Mouse (Mus musculus) myocyte (in vitro differentiated cells): ENCODE data around the gene Scamp5. TPM values are rescaled to one million over a fixed set of nuclear protein-coding genes. Genes with fewer than 3 reads are reported as not detected.

ENCODE experiments used
- H3K27me3 ChIP-seq: one replicate; pipeline ENCODE4 v1.6.1; 2011; ENCODE audit not compliant: control insufficient read depth, insufficient read depth, insufficient read length
- H3K36me3 ChIP-seq: one replicate; pipeline ENCODE4 v1.6.1; 2011; ENCODE audit not compliant: control insufficient read depth, insufficient read depth
- H3K4me2 ChIP-seq: one replicate; pipeline ENCODE4 v1.6.1; 2011; ENCODE audit warnings: low read depth, control low read depth
- H3K4me3 ChIP-seq: one replicate; pipeline ENCODE4 v1.5.1; 2011; ENCODE audit warnings: mild to moderate bottlenecking, control low read depth, moderate library complexity
- H3K79me2 ChIP-seq: one replicate; pipeline ENCODE4 v1.6.1; 2011; ENCODE audit not compliant: control insufficient read depth, insufficient read depth
- H3ac ChIP-seq: one replicate; pipeline ENCODE4 v1.6.1; 2011; ENCODE audit not compliant: control insufficient read depth, insufficient read length
- CEBPB ChIP-seq: IDR thresholded peaks from 2 replicates; pipeline ENCODE4 v1.6.1; 2011; ENCODE audit warnings: mild to moderate bottlenecking, moderate library complexity; ENCODE audit not compliant: poor library complexity, insufficient read depth, severe bottlenecking
- E2F4 ChIP-seq: IDR thresholded peaks from one replicate; pipeline ENCODE4 v1.6.1; 2011; ENCODE audit warnings: mild to moderate bottlenecking, control low read depth, moderate library complexity; ENCODE audit not compliant: insufficient read depth
- MAX ChIP-seq: IDR thresholded peaks from one replicate; pipeline ENCODE4 v1.6.1; 2011; ENCODE audit warnings: low read depth, mild to moderate bottlenecking, control low read depth
- MYOD1 ChIP-seq, 3 experiments: IDR thresholded peaks; one replicate each; pipeline ENCODE4 v1.6.1; 2011; ENCODE audit warnings: control low read depth in 2 of 3, low read depth in 2 of 3, mild to moderate bottlenecking in 2 of 3, moderate library complexity in 1 of 3; ENCODE audit not compliant: insufficient read length in 2 of 3, control insufficient read depth in 1 of 3
- MYOG ChIP-seq, 3 experiments: IDR thresholded peaks; one replicate each; pipeline ENCODE4 v1.6.1; 2011; ENCODE audit warnings: control low read depth in 2 of 3, low read depth in 2 of 3, mild to moderate bottlenecking in 2 of 3; ENCODE audit not compliant: insufficient read length in 2 of 3, control insufficient read depth in 1 of 3, insufficient read depth in 1 of 3
- POLR2A ChIP-seq: IDR thresholded peaks from one replicate; pipeline ENCODE4 v1.6.1; 2011; ENCODE audit warnings: low read depth, mild to moderate bottlenecking, control low read depth, moderate library complexity; ENCODE audit not compliant: insufficient read length
- POLR2AphosphoS2 ChIP-seq: IDR thresholded peaks from one replicate; pipeline ENCODE4 v1.6.1; 2011; ENCODE audit warnings: low read depth, control low read depth; ENCODE audit not compliant: insufficient read length
- REST ChIP-seq: IDR thresholded peaks from one replicate; pipeline ENCODE4 v1.6.1; 2011; ENCODE audit warnings: mild to moderate bottlenecking, control low read depth, moderate library complexity; ENCODE audit not compliant: insufficient read depth, insufficient read length
- SRF ChIP-seq: IDR thresholded peaks from one replicate; pipeline ENCODE4 v1.6.1; 2011; ENCODE audit warnings: low read depth; ENCODE audit not compliant: control insufficient read depth, insufficient read length
- TCF12 ChIP-seq: IDR thresholded peaks from one replicate; pipeline ENCODE4 v1.6.1; 2011; ENCODE audit warnings: mild to moderate bottlenecking, control low read depth; ENCODE audit not compliant: poor library complexity, insufficient read depth, severe bottlenecking
- TCF3 ChIP-seq: IDR thresholded peaks from one replicate; pipeline ENCODE4 v1.6.1; 2011; ENCODE audit warnings: low read depth, control low read depth; ENCODE audit not compliant: insufficient read length
- USF1 ChIP-seq: IDR thresholded peaks from one replicate; pipeline ENCODE4 v1.6.1; 2011; ENCODE audit warnings: low read depth, mild to moderate bottlenecking, control low read depth, moderate library complexity
- polyA plus RNA-seq: library from polyadenylated mRNA; unstranded; fragments of >200 nt; fragmentation: generic; extraction: Trizol; gene quantifications from one replicate; pipeline ENCODE4 v1.2.1, GENCODE M21; 2012; ENCODE audit warnings: missing spikeins

Scamp5 gene
- polyA plus RNA-seq, 1 experiment: 23.6 TPM

DNA sequence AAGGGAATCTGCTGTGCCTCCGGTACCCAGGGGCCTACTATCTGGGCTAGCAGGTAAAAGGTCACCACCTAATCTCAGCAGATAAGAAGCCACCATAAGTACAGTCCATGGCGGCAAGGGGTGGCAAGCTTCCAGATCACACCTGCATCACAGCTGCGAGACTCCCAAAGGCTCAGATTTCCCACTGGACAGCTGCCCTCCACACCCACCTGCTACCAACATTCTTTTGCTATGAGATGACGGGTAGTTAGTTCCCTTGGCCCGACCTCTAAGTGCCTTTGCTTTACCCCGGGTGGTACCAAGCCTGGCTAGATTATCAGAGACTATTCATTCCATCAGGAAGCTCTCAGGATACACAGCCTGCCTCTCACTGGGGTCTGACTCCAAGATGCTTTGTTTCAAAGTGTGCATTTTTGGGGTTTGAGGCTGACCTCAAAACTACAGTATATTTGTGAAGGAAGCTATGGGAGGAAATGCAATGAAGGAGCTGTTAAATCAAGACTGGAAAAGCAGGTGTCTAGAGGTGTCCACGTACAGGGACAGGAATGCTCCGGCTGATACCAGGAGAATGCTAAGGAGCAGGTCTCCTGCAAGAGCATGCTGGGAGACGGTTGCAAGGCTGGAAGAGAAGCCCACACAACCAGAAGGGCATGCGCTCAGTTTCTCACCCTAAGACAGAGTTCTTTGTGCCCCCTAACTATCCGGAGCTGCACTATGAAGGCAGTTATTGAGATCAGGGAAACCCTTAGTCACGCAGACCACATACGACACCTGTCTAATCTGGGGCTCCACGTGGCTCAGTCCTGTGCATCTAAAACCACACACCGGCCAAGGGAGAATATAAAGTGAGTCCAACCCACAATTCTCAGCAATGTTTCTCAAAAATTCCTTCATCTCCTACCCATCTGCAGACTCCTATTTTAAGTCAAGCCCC is 65.3 kb downstream of the Scamp5 start:
- TF ChIP-seq MYOD1 (IDR thresholded peaks at IDR 0.05; ENCODE audit: control insufficient read depth in 1 of 3, insufficient read length in 2 of 3, low read depth in 2 of 3): peak; percentile 80 to 99 (median 99)
- TF ChIP-seq MAX: no peak
- TF ChIP-seq MYOG (IDR thresholded peaks at IDR 0.05; ENCODE audit: control insufficient read depth in 1 of 3, insufficient read depth in 1 of 3, insufficient read length in 2 of 3, low read depth in 2 of 3): peak; percentile 94 to 99 (median 96)
- peak; percentile 89 for TF ChIP-seq TCF3
- peak; percentile 92 for TF ChIP-seq TCF12

DNA sequence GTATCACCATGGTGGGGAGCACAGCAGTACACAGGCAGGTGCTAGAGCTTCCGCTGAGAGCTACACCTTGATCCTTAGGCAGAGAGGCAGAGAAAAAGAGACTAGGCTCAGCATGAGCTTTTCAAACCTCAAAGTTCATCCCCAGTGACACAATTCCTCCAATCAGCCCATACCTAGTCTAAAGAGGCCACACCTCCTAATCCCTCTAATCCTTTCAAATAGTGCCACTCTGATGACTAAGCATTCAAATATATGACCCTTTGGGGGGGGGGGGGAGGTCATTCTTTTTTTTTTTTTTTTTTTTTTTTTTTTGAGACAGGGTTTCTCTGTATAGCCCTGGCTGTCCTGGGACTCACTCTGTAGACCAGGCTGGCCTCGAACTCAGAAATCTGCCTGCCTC is 69.1 kb downstream of the Scamp5 start:
- H3K4me3 ChIP-seq: no peak overlapping the region
- H3K79me2 ChIP-seq: no peaks in the 10 kb centered on the region
- H3K27me3 ChIP-seq: no peaks in the 10 kb centered on the region
- TF ChIP-seq POLR2A: no peak
- no peak for TF ChIP-seq TCF12
- TF ChIP-seq CEBPB: no peak
- no peak for TF ChIP-seq USF1
- no peak for TF ChIP-seq TCF3
- TF ChIP-seq MYOD1 (IDR thresholded peaks at IDR 0.05; ENCODE audit: control insufficient read depth in 1 of 3, insufficient read length in 2 of 3, low read depth in 2 of 3): no peak
- no peak for TF ChIP-seq MYOG (IDR thresholded peaks at IDR 0.05; ENCODE audit: control insufficient read depth in 1 of 3, insufficient read depth in 1 of 3, insufficient read length in 2 of 3, low read depth in 2 of 3)
- no peak for TF ChIP-seq SRF
- no peak for TF ChIP-seq POLR2AphosphoS2
- no peak for TF ChIP-seq MAX
- TF ChIP-seq REST: no peak
- TF ChIP-seq E2F4: no peak
- no peak overlapping the region for H3K4me2 ChIP-seq
- H3K36me3 ChIP-seq: no peaks in the 10 kb centered on the region
- no peak overlapping the region for H3ac ChIP-seq

More for the DNA sequence above, 65.3 kb downstream of the Scamp5 start:
- H3K27me3 ChIP-seq: no peaks in the 10 kb centered on the region
- no peak overlapping the region for H3K4me3 ChIP-seq
- no peak overlapping the region for H3ac ChIP-seq
- H3K4me2 ChIP-seq: no peak overlapping the region
- no peaks in the 10 kb centered on the region for H3K79me2 ChIP-seq
- H3K36me3 ChIP-seq: no peaks in the 10 kb centered on the region

DNA sequence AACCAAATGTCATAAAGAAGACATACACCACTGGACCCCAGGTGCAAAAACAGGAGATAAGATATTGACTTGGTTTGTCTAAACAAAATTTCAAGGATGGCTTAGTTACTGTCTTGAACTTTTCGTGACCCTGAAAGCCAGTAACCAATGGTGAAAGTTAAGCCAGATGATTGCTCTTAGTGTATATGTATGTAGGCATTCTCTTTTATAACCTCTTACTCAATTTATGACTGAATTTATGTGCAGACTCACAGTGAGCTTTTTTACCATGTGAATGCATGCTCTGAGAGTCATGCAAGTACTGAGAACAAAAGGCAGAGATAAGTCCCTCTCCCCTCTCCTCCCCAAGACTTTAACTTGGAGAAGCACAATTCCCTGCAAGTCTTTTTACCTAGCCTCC is 75.0 kb downstream of the Scamp5 start:
- Histone ChIP-seq H3ac (no peak overlapping the region), H3K79me2 (no peaks in the 10 kb centered on the region), H3K4me2 (no peak overlapping the region), H3K36me3 (no peaks in the 10 kb centered on the region), H3K27me3 (no peaks in the 10 kb centered on the region), H3K4me3 (no peak overlapping the region)
- TF ChIP-seq REST (no peak), MYOG (IDR thresholded peaks at IDR 0.05; ENCODE audit: control insufficient read depth in 1 of 3, insufficient read depth in 1 of 3, insufficient read length in 2 of 3, low read depth in 2 of 3) (no peak), CEBPB (no peak), USF1 (no peak), SRF (no peak), POLR2AphosphoS2 (no peak), TCF12 (no peak), MYOD1 (IDR thresholded peaks at IDR 0.05; ENCODE audit: control insufficient read depth in 1 of 3, insufficient read length in 2 of 3, low read depth in 2 of 3) (no peak), E2F4 (no peak), POLR2A (no peak)

Other genes starting within 250 kb of the Scamp5 start
- not detected for gene Trcg1, start 231.5 kb downstream of the Scamp5 start, polyA plus RNA-seq
- 30.3 TPM for gene 1700017B05Rik, start 205.4 kb downstream of the Scamp5 start, polyA plus RNA-seq
- gene Ppcdc, start 27.9 kb downstream of the Scamp5 start, polyA plus RNA-seq: 16.2 TPM
- 0.11 TPM for gene Rpp25, start 36.0 kb upstream of the Scamp5 start, polyA plus RNA-seq
- 780 TPM for gene Cox5a, start 53.2 kb upstream of the Scamp5 start, polyA plus RNA-seq
- 14.4 TPM for gene Fam219b, start 69.5 kb upstream of the Scamp5 start, polyA plus RNA-seq
- 89.6 TPM for gene Mpi, start 84.7 kb upstream of the Scamp5 start, polyA plus RNA-seq
- gene Scamp2, start 92.9 kb upstream of the Scamp5 start, polyA plus RNA-seq: 38.3 TPM
- gene Ulk3, start 121.4 kb upstream of the Scamp5 start, polyA plus RNA-seq: 12.2 TPM
- gene Cplx3, start 138.2 kb upstream of the Scamp5 start, polyA plus RNA-seq: 0.23 TPM
- 1.00 TPM for gene Lman1l, start 152.7 kb upstream of the Scamp5 start, polyA plus RNA-seq
- gene Csk, start 185.6 kb upstream of the Scamp5 start, polyA plus RNA-seq: 76.7 TPM
- gene Cyp1a2, start 215.6 kb upstream of the Scamp5 start, polyA plus RNA-seq: not detected
- not detected for gene Cyp1a1, start 219.9 kb upstream of the Scamp5 start, polyA plus RNA-seq
- 11.0 TPM for gene Edc3, start 240.5 kb upstream of the Scamp5 start, polyA plus RNA-seq